Mouse (Mus musculus): ENCODE measurements around the gene Loxl1.

DNA sequence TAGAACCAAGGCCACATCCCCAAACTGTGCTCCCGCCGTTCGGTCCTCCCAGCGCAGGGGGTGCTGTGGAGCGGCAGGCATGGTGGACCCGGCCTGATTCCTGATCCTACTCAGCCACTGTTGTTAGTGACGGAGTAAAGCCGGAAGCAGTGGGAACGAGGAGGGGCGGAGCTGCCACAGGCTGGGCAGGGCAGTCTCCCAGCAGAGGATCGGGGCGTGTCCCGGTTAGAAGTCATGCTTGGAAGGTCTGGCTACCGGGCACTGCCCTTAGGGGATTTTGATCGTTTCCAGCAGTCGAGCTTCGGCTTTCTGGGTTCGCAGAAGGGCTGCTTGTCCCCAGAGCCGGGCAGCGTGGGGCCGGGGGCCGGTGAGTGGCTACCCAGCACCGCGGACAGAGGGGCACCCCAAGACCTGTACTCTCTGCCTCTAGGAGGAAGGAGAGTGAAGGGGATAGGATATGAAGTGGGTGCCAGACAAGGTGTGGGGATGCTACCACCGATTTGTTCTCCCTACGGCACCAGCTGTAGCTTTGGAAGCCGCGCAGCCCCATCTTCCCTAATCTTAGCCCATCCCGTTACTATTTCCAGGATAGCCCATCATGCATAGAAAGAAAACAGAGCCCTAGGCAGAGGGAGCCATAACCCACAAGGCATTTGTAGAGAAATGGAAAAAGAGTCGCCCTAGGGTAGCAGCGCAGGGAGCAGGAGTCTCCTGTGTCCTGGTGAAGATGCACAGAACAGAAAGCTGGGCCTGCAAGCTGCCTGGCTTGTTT, 59.8 kb downstream of the Loxl1 start, which contains the start of gene Stoml1:
- TF ChIP-seq CTCF (IDR thresholded peaks at IDR 0.05; ENCODE audit: low read depth, low read length), result peak; percentile 74
- TF ChIP-seq GATA1 (IDR thresholded peaks at IDR 0.05; ENCODE audit: borderline replicate concordance, low read length), result no peak
- no peak for TF ChIP-seq GATA2 (IDR thresholded peaks at IDR 0.05; ENCODE audit: borderline replicate concordance, low read depth, low read length)
- TF ChIP-seq TAL1 (conservative IDR thresholded peaks at IDR 0.05; ENCODE audit: low read depth, low read length), result no peak
- no peak for TF ChIP-seq POLR2AphosphoS5 (IDR thresholded peaks at IDR 0.05; ENCODE audit: insufficient replicate concordance, low read depth, low read length)
